Mouse (Mus musculus) CH12.LX (cell line): ENCODE data around the gene Fxyd2. TPM values are rescaled to one million over a fixed set of nuclear protein-coding genes. Genes with fewer than 3 reads are reported as not detected.

ENCODE experiments used
- DNase-seq: peaks from one replicate; pipeline ENCODE4 v3.0.0-alpha.2; 2013; ENCODE audit errors: extremely low read depth
- H3K27ac ChIP-seq: 2 replicates; pipeline ENCODE4 v1.5.1; 2012; ENCODE audit warnings: low read depth, mild to moderate bottlenecking, control low read depth, moderate library complexity; ENCODE audit not compliant: insufficient read depth
- H3K27me3 ChIP-seq: replicated peaks from 2 replicates; pipeline ENCODE3; 2012; ENCODE audit warnings: inconsistent platforms
- H3K36me3 ChIP-seq, 2 experiments: replicated peaks in 1 of 2; 2 replicates each; pipeline versions ENCODE3 to v1.6.1; 2012; ENCODE audit warnings: inconsistent platforms in 1 of 2, low read length in 1 of 2, mild to moderate bottlenecking in 1 of 2, mixed read lengths in 1 of 2, moderate library complexity in 1 of 2; ENCODE audit not compliant: control insufficient read depth in 1 of 2, insufficient read depth in 1 of 2
- H3K4me1 ChIP-seq, 2 experiments: 2 replicates each; pipeline ENCODE4 v1.6.1; 2012; ENCODE audit warnings: inconsistent platforms in 1 of 2, moderate library complexity in 1 of 2; ENCODE audit not compliant: insufficient read depth in 2 of 2, control insufficient read depth in 1 of 2
- H3K4me2 ChIP-seq: 2 replicates; pipeline ENCODE4 v1.6.1; 2012; ENCODE audit warnings: low read depth, mild to moderate bottlenecking, control low read depth; ENCODE audit not compliant: poor library complexity, insufficient read depth, severe bottlenecking
- H3K4me3 ChIP-seq, 3 experiments: fragments of 150-350 bp in 1 of 3; sonication (generic) in 1 of 3; replicated peaks in 1 of 3; 2 replicates each; pipeline versions ENCODE3 to v1.5.1; 2011 to 2012; ENCODE audit warnings: low read depth in 2 of 3, low read length in 2 of 3, mild to moderate bottlenecking in 2 of 3, moderate library complexity in 2 of 3, control low read depth in 1 of 3, improper control_type of control experiment in 1 of 3, inconsistent platforms in 1 of 3, mixed read lengths in 1 of 3; ENCODE audit not compliant: poor library complexity in 1 of 3
- H3K79me2 ChIP-seq: replicated peaks from 2 replicates; pipeline ENCODE4 v1.6.1; 2012; ENCODE audit warnings: mild to moderate bottlenecking, moderate library complexity; ENCODE audit not compliant: control insufficient read depth, poor library complexity, insufficient read depth, severe bottlenecking; ENCODE audit errors: extremely low read depth
- H3K9ac ChIP-seq: 2 replicates; pipeline ENCODE4 v1.6.1; 2012; ENCODE audit warnings: low read depth, mild to moderate bottlenecking, control low read depth, moderate library complexity; ENCODE audit not compliant: insufficient read depth
- H3K9me3 ChIP-seq: replicated peaks from 2 replicates; pipeline ENCODE3; 2012; ENCODE audit warnings: low read length, inconsistent platforms, mixed read lengths
- BHLHE40 ChIP-seq: IDR thresholded peaks from 2 replicates; pipeline ENCODE4 v1.6.1; 2011; ENCODE audit warnings: mild to moderate bottlenecking, low read depth, low read length, improper control_type of control experiment
- CHD1 ChIP-seq: IDR thresholded peaks from 2 replicates; pipeline ENCODE4 v1.6.1; 2012; ENCODE audit warnings: low read depth, low read length, improper control_type of control experiment, inconsistent platforms
- CHD2 ChIP-seq: IDR thresholded peaks from 2 replicates; pipeline ENCODE4 v1.6.1; 2011; ENCODE audit warnings: low read length, improper control_type of control experiment
- E2F4 ChIP-seq: IDR thresholded peaks from 2 replicates; pipeline ENCODE4 v1.6.1; 2011; ENCODE audit warnings: low read depth, low read length, improper control_type of control experiment; ENCODE audit not compliant: insufficient replicate concordance
- EP300 ChIP-seq: IDR thresholded peaks from 2 replicates; pipeline ENCODE4 v1.6.1; 2011; ENCODE audit warnings: low read length, improper control_type of control experiment
- GABPA ChIP-seq: IDR thresholded peaks from 2 replicates; pipeline ENCODE4 v1.6.1; 2012; ENCODE audit warnings: low read depth, low read length, improper control_type of control experiment, inconsistent platforms; ENCODE audit not compliant: insufficient replicate concordance
- HCFC1 ChIP-seq: IDR thresholded peaks from 2 replicates; pipeline ENCODE4 v1.6.1; 2012; ENCODE audit warnings: low read depth, mild to moderate bottlenecking, inconsistent platforms, low read length, improper control_type of control experiment
- JUN ChIP-seq: IDR thresholded peaks from 2 replicates; pipeline ENCODE4 v1.6.1; 2011; ENCODE audit warnings: low read depth, mild to moderate bottlenecking, low read length, improper control_type of control experiment, moderate library complexity; ENCODE audit not compliant: insufficient read depth
- JUND ChIP-seq: conservative IDR thresholded peaks from 2 replicates; pipeline ENCODE4 v1.6.1; 2011; ENCODE audit warnings: low read depth, low read length, improper control_type of control experiment
- KAT2A ChIP-seq: IDR thresholded peaks from 2 replicates; pipeline ENCODE4 v1.6.1; 2012; ENCODE audit warnings: low read length, improper control_type of control experiment, inconsistent platforms; ENCODE audit not compliant: insufficient replicate concordance
- MAX ChIP-seq: IDR thresholded peaks from 2 replicates; pipeline ENCODE4 v1.6.1; 2011; ENCODE audit warnings: low read length, improper control_type of control experiment
- MAZ ChIP-seq: IDR thresholded peaks from 2 replicates; pipeline ENCODE4 v1.6.1; 2012; ENCODE audit warnings: low read depth, mild to moderate bottlenecking, inconsistent platforms, low read length, improper control_type of control experiment, moderate library complexity
- MXI1 ChIP-seq: IDR thresholded peaks from 2 replicates; pipeline ENCODE4 v1.6.1; 2011; ENCODE audit warnings: mild to moderate bottlenecking, low read depth, low read length, improper control_type of control experiment
- NELFE ChIP-seq: IDR thresholded peaks from 2 replicates; pipeline ENCODE4 v1.6.1; 2011; ENCODE audit warnings: low read depth, low read length, improper control_type of control experiment
- NRF1 ChIP-seq: IDR thresholded peaks from 2 replicates; pipeline ENCODE4 v1.6.1; 2014; ENCODE audit warnings: low read depth, mild to moderate bottlenecking, inconsistent platforms, low read length, improper control_type of control experiment, moderate library complexity
- RAD21 ChIP-seq: IDR thresholded peaks from 2 replicates; pipeline ENCODE4 v1.6.1; 2011; ENCODE audit warnings: low read depth, mild to moderate bottlenecking, low read length, improper control_type of control experiment, moderate library complexity
- RCOR1 ChIP-seq: conservative IDR thresholded peaks from 2 replicates; pipeline ENCODE4 v1.6.1; 2012; ENCODE audit warnings: low read depth, mild to moderate bottlenecking, inconsistent platforms, low read length, improper control_type of control experiment
- SMC3 ChIP-seq: IDR thresholded peaks from 2 replicates; pipeline ENCODE4 v1.6.1; 2011; ENCODE audit warnings: low read depth, low read length, improper control_type of control experiment
- TCF12 ChIP-seq: IDR thresholded peaks from 2 replicates; pipeline ENCODE4 v1.6.1; 2014; ENCODE audit warnings: low read depth, mild to moderate bottlenecking, inconsistent platforms, low read length, improper control_type of control experiment
- USF1 ChIP-seq: IDR thresholded peaks from 2 replicates; pipeline ENCODE4 v1.6.1; 2014; ENCODE audit warnings: low read depth, mild to moderate bottlenecking, inconsistent platforms, low read length, improper control_type of control experiment
- USF2 ChIP-seq: conservative IDR thresholded peaks from 2 replicates; pipeline ENCODE4 v1.6.1; 2011; ENCODE audit warnings: low read depth, low read length, improper control_type of control experiment
- ZC3H11A ChIP-seq: IDR thresholded peaks from 2 replicates; pipeline ENCODE4 v1.6.1; 2012; ENCODE audit warnings: low read depth, mild to moderate bottlenecking, inconsistent platforms, low read length, improper control_type of control experiment
- ZMIZ1 ChIP-seq: IDR thresholded peaks from 2 replicates; pipeline ENCODE4 v1.6.1; 2012; ENCODE audit warnings: low read depth, mild to moderate bottlenecking, inconsistent platforms, low read length, improper control_type of control experiment
- dilution Hi-C: fragments of 300-500 bp; cut with MboI; formaldehyde crosslinking; loops from 2 replicates; pipeline ENCODE4 v1.14.3; 2020; ENCODE audit warnings: low sequenced_read_pairs; ENCODE audit not compliant: extremely low pct_unique_long_range_greater_than_20kb, extremely low pct_ligation_motif_present
- in situ Hi-C: fragments of 300-500 bp; cut with MboI; formaldehyde crosslinking; loops from 3 replicates; pipeline ENCODE4 v1.14.3; 2019; ENCODE audit warnings: low sequenced_read_pairs, low pct_ligation_motif_present, low pct_unique_long_range_greater_than_20kb, mixed read lengths
- polyA plus RNA-seq: library from polyadenylated mRNA; unstranded; fragments of >175 nt; gene quantifications from 2 replicates; pipeline ENCODE4 v1.2.1, GENCODE M21; 2012; ENCODE audit warnings: low read depth; ENCODE audit not compliant: insufficient read length
- total RNA-seq, 2 experiments: library from RNA; depleted of rRNA; stranded (reverse); fragments of 300-350 nt in 1 of 2; fragments of >200 nt in 1 of 2; gene quantifications; 2 replicates each; pipeline ENCODE4 v1.2.3; 2012 to 2014

Gene Fxyd2
- total and polyA plus RNA-seq, 3 experiments, result not detected

DNA sequence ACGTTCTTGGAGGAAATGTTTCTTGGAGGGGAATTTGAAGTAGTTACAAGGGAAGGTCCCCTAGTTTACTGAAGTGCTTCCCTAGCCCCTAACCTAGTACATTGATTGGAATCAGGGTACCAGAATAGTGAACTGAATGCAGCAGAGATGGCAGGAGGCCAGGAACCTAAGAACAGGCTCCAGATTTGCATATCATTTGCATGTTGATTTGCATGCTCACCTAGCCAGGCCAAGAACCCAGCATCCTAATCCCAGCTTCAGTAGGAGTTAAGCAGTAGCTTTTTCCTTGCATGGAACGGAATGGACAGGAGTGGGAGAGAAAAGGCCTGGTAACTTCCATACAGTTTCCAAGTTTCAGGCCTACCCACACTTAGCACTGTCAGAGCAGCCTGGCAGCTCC lies 34.7 kb downstream of the Fxyd2 start:
- dilution Hi-C loops, result no loop called here
- H3K4me2 ChIP-seq, result no peak overlapping the region
- H3K4me1 ChIP-seq, result peaks cover 5 to 39% of the 10 kb centered on the region in 2 experiments; a peak in 3 of 4 replicates
- DNase-seq, result peak; percentile 34
- H3K9me3 ChIP-seq, result no peaks in the 10 kb centered on the region
- H3K79me2 ChIP-seq, result no peaks in the 10 kb centered on the region
- in situ Hi-C loops, result no loop called here
- no peaks in the 10 kb centered on the region for H3K36me3 ChIP-seq
- H3K27ac ChIP-seq, result no peak overlapping the region
- H3K9ac ChIP-seq, result no peak overlapping the region
- no peak for TF ChIP-seq SMC3
- TF ChIP-seq RCOR1, result no peak
- TF ChIP-seq MAX, result no peak
- TF ChIP-seq ZMIZ1, result no peak
- TF ChIP-seq MAZ, result no peak
- no peak for TF ChIP-seq KAT2A
- no peak for TF ChIP-seq RAD21
- TF ChIP-seq TCF12, result no peak
- TF ChIP-seq USF1, result no peak
- no peak for TF ChIP-seq NELFE
- no peak for TF ChIP-seq NRF1
- H3K27me3 ChIP-seq, result no peaks in the 10 kb centered on the region
- no peak overlapping the region for H3K4me3 ChIP-seq

GRCm38 (mm10) chr9:45439025-45439424 lies 39.6 kb downstream of the Fxyd2 start:
- Histone ChIP-seq H3K4me3 (no peak overlapping the region), H3K9ac (no peak overlapping the region), H3K9me3 (no peaks in the 10 kb centered on the region), H3K4me1 (peaks cover 9 to 37% of the 10 kb centered on the region in 2 experiments), H3K27ac (no peak overlapping the region), H3K79me2 (no peaks in the 10 kb centered on the region), H3K36me3 (no peaks in the 10 kb centered on the region), H3K4me2 (no peak overlapping the region), H3K27me3 (peaks cover 1% of the 10 kb centered on the region)
- in situ Hi-C loops (no loop called here), dilution Hi-C loops (no loop called here)
- DNase-seq, result no peak
- TF ChIP-seq E2F4 (no peak), NRF1 (no peak)

- dilution Hi-C loops, result no loop called here
- DNase-seq, result no peak
- H3K9ac ChIP-seq, result no peak overlapping the region
- TF ChIP-seq JUND (no peak), MAX (no peak), RAD21 (no peak), CHD1 (no peak), CHD2 (no peak), E2F4 (no peak), HCFC1 (no peak), JUN (no peak), NRF1 (no peak), USF2 (no peak), MXI1 (no peak), ZC3H11A (no peak), KAT2A (no peak), ZMIZ1 (no peak), TCF12 (no peak), GABPA (no peak), BHLHE40 (no peak), EP300 (no peak)
- TF ChIP-seq, all 38 proteins: peak for 0
- H3K79me2 ChIP-seq, result no peaks in the 10 kb centered on the region
- peaks cover 10 to 35% of the 10 kb centered on the region in 2 experiments for H3K4me1 ChIP-seq
- no peak overlapping the region for H3K4me2 ChIP-seq
- no peak overlapping the region for H3K4me3 ChIP-seq
- in situ Hi-C loops, result no loop called here
- H3K9me3 ChIP-seq, result no peaks in the 10 kb centered on the region
- H3K27ac ChIP-seq, result no peak overlapping the region
- H3K27me3 ChIP-seq, result peaks cover 1% of the 10 kb centered on the region
- no peaks in the 10 kb centered on the region for H3K36me3 ChIP-seq
Observed at GRCm38 (mm10) chr9:45440083-45440784, 40.8 kb downstream of the Fxyd2 start.
